Mouse (Mus musculus) spleen, postnatal 10 days (tissue): Measurements from ENCODE around the gene Gm37240.
A peak's percentile ranks its signal among the peaks of the same experiment; 100 is the strongest.

Source experiments
- DNase-seq, 2 experiments: peaks; one replicate each; pipeline ENCODE4 v3.0.0; 2021 to 2022; ENCODE audit warnings: low spot score in 2 of 2

Gm37240 gene

DNA sequence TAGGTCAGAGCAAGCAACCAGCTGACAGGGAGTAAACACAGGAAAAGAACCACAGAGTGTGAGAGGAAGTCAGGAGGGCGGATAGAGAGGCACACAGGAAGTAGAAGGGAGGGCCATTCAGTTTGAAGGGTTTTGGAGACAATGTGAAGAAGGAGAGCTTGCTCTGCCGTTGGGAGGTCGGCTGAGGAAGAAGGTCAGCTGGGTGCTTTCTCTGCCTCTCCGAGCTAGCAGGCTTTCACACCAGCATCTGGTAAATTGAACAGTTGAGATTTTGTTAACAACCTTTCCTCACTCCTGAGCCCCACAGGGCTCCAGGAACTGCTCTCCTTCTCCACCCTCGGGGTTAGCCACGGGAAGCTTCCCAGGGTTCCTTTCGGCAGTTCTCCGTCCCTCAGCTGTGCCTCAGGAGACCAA is 692.2 kb downstream of the Gm37240 start:
- DNase-seq = peak; percentile 19 to 39

DNA sequence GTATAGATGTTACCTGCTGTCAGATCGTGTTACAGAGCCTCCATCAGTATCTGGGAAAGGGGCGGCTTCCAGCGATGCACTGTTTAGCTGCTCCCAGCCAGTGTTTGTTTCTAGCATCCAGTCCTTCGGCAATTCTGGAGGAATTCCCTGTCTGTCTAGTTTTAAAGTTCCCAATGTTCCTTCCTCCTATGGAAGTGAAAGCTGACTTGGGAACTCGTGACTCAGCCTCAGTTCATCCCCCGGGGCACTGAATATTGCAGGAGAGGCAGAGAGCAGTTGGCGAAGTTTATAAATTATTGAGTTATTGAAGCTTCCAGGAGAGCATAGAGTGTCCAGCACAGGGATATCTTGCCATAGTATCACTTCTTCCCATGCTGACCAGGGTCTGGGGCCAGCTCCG is 697.5 kb downstream of the Gm37240 start:
- no peak for DNase-seq

DNA sequence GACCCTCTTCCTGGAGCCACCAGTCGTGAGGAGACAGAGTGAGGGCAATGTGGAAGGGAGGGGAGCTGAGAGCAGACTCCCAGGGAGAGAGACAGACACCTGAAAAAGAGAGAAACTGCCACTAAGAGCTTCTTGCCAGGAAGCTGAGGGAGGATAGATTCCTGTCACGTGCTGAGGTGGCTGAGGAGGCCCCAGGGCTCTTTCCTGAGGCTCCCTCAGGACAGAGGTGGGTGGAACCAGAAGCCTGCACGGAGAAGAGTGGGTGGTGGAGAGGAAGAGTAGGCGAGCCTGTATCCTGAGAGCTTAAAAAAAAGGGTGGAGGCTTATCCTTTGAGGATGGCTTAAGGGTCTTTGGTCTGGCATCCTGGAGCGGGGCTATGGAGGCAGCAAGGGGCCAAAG is 699.0 kb downstream of the Gm37240 start:
- no peak for DNase-seq

DNA sequence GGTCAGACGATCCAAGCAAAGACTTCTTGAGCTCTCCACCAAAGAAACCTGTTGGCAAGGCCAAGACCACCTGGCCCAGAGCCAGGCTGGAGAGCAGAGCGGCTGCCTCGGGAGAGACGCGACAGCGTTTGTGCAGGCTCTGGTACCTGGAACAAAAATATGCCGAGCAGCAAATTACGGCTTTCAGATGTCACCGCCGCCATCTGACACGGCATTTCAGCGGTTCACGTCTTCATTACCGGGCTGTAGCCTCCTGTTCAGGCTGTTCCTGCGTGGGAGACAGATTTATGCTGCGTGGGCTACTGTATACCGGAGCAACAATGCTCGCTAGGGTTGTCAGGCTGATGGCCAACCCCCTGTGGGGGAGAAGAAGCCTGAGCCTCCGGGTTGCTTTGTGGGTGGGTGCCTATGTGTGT is 700.6 kb downstream of the Gm37240 start:
- DNase-seq = no peak

DNA sequence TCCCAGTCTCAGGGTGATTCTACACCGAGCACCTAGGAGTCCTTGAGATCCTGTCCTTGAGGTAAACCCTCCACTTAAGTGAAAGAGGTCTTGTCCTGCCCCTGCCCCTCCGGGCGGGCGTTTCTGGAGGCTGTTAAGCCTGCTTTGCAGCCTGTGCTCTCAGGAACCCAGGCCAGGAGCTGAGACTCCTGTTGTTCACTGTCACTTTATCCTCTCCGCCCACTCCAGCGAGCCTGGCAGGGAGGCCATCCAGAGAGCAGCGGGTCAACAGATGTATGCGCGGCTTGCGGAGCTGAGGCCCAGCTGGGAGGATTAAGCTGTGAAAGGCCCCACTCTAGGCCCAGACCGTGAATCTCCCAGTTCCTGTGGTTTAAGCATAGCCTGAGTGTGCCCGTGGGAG is 701.5 kb downstream of the Gm37240 start:
- DNase-seq = no peak

DNA sequence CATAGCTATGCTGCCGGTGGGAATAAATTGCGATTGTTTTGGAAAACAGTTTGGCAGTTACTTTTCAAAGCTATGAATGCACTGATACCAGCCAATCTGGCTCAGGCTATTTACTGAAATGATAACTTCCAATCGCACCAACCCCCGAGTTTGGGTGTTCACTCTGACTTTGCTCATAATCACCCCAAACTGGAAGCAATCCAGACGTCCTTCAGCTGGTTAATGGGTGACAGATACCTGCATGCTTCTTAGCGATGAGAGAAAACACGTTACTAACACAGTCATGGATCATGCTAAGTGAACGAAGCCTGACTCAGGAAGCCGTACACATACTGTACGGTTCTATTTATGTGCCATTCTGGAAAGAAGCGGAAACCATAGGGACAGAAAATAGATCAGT is 702.4 kb downstream of the Gm37240 start:
- no peak for DNase-seq

DNA sequence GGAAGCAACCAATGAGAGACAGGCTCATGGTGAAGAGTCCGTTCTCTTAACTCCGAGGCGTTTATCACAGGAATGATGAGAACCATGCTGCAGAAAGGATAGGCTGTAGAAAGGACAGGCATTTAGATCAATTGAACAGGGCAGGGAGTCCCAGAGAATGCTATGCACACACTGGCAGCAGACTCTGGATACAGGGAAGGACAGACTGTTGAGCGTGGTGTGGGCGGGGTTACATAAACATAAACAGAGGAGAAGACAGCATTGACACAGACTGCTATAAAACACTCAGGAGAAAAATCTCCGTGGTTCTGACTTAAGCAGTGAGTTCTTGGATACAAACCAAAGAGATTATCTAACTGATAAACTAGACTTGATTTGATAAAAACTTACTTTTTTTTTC is 703.2 kb downstream of the Gm37240 start:
- no peak for DNase-seq

DNA sequence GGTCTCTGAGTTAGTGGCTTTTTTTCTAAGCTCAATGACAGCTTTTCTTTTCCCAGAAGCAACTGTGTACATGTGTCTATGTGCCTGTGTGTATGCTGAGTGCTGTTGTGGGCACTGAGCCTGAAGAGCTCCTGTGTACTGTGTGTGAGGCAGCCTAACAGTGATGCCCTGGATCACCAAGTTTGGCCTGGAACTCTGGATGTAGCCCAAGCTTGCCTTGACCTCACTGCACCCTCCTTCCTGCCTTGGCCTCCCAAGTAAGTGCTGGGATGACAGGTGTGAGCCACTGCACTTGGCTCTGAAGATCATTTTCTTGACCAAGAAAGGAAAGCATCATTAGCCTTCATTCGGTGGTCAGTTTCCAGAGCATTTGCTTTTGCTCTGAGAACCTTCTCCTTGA is 710.6 kb downstream of the Gm37240 start:
- no peak for DNase-seq

DNA sequence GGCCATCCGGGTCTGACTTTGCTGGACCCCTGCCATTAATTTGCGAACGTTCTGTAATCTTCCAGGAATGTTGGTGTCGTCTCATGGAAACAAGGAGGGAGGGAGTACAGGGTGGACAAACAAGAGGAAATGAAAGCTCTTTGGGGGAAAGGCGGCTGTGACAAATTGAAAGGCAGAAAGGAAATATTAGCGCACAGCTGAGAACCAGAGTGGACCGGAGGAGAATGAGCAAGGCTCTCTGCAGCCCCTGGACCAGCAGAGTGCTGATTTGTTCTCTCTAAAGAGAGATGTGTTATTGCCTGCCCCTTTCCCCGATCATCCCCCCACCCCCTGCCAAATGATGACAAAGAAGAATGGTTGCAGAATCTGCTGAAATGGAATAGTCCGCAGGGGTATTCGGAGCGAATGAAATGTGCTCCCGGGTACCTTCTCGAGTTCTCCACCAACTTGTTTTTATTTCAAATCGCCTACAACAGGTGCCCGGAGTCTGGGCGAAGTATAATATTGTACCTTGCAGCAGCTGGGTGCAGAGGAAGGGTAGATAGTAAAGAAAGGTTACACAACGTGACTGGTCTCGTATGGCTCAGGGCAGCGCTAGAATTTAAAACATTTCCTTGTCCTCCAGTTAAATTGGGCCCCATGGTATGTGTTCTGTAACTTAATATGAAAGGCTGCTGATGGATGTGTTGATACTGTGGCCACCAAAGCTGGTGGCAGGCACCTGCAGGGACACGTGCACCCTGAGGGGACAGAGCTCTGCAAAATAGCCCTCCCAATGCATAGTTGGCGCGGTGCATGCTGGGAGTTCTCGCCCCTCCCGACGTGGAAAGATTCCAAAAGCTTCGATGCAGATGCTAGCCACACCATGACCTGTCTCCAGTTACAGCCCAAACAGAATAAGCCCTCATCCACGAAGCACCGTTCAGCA is 712.5 kb downstream of the Gm37240 start:
- DNase-seq = no peak

DNA sequence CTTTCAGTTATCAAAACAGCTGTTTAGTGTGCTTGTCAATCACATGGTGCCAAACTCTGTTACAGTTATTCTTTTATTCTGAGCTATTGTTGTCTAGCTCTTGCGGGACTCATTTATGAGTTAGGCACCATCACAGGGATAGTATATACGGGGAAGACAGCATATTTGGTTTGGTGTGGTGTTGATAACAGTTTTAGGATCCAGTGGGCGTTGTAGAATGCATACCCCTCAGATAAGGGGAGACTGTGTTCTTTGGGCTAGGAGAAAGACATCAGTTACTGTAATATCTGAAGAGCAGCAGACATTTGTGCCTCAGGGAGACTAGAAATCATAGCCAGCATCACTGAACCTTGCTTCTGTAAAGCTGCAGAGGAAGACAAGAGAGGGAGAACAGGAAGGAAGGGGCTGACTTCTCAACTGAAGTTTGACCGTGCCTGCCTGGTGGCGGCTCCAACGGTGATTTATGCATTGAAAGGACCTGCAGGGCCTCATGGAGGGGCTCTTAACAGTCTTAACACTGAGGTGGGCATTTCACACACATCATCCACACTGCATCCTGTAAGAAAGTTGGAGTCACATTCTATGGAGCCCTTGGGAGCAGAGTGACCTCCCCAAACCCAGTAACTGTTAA is 713.8 kb downstream of the Gm37240 start:
- no peak for DNase-seq

DNA sequence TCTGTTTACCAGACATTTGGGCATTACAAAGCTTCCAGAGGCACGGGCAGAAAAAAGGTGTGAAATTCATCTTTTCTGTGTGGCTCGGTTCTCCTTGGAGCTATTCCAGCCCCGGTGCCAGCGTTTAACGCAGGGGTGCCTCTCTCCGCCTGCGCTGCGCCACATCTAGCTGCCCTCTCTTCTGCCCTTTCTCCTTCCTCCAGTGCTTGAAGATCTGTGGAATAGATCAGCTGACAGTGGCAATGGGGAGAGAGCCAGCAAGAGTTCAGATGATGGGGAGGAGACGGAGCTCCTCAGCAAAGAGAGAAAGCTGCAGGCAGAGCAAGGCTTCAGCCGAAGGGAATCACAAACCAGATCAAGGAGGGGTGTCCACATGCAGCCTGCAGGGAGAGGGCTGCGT is 714.8 kb downstream of the Gm37240 start:
- no peak for DNase-seq

DNA sequence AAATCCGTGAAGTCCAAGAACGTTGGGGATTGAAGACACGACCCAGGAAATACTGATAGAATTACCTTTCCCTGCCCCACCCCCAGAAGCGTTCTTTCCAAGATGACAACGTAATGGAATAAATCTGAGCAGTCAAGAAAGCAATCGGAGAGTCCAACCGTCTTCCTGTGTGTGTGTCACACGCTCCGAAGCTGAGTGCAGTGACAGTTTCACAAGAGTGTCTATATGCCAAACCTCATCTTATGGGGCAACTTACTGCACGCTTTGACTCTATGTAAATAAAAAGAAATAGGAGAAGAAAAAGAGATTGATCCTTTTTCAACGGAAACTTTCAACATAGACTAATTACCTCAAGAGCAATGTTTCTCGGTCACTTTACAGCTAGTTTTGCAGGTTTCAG is 715.2 kb downstream of the Gm37240 start:
- no peak for DNase-seq

DNA sequence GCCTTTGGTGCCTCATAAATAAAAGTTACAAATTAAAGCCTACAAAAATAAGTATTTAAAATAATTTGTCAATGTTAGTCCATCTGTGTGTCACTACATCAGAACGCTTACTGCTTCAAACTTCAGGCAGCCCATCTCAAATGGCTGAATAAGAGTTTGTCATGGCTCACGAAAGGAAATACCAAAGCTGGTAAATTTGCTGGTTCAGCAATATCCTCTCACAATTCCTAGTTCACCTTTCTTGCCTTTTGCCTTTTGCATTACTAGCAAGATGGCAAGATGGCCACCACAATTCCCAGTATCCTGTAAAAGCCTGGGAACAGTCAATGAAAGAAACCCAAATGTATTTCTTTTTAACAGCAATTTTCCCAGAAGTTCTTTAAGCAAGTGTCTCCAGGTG is 718.5 kb downstream of the Gm37240 start:
- no peak for DNase-seq

DNA sequence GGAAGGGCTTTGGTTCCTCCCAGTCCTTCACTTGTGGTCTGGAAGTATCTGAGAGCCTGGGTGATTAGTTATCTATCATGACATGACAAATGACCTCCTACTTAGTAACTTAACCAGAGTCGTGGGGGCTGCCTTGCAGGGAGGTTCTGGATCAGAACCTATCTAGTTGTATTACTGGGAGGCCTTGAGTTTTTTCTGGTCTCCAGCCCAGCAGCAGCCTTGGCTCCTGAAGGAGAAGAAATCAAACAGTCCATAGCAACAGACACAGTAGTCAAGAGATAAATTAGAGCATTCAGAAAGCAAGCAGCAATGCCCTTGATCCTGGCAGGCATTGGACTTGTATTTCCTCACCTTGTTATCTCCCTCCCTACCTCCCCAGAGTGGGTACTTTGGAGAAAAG is 722.4 kb downstream of the Gm37240 start:
- no peak for DNase-seq

DNA sequence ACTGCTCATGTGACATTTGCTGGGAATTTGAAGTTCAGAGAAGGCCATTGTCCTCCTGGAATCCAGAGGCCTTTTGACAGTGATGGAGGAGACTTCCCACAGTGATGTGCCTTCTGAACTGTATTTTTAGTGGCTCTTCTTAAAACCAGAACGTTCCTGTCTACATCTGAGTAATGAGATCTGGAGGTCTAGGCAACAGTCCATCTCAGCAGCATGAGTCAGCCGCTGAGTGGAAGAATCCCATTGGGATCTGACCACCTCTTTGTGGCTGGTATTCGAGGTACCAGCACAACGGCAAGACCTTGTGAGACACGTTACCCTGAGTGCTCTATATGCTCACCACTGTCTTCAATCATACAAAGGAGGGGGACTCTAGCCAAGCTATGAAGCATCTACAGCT is 723.9 kb downstream of the Gm37240 start:
- DNase-seq = no peak

DNA sequence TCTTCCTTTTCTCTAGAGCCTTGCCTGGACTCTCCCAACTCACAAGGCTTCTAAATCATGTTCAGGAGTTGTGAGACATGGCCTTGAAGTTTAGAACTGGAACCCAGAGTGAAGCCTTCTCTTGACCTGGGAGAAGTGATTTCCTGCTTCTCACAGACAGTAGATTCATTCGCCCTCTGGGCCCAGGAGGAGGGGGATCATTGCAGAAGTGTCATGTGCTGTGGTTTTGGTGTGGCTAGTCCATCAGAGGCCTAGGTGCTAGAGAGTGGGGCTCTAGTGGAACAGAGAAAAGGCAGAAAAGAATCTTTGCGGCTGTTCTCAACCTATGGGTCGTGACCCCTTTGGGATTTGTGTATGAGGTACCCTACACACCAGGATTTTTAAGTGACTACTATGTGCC is 724.9 kb downstream of the Gm37240 start:
- DNase-seq = no peak

DNA sequence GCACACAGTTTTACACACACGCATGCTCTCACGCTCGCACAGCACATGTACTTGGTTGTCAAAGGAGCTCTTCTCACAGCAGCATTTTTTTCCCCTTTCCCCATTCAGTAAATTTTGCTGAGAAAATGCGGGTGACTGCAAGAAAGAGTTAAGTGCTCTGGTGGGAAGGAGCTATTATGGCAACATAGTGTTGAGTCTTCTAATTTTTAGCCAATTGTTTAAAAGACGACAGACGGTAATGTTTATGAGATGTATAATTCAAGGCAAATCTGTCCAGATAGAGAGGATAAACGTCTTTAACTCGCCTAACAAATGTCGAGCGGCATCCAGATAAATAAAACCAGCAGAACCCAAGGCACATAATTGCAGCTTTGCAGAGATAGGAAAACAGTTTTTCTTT is 726.5 kb downstream of the Gm37240 start:
- no peak for DNase-seq

DNA sequence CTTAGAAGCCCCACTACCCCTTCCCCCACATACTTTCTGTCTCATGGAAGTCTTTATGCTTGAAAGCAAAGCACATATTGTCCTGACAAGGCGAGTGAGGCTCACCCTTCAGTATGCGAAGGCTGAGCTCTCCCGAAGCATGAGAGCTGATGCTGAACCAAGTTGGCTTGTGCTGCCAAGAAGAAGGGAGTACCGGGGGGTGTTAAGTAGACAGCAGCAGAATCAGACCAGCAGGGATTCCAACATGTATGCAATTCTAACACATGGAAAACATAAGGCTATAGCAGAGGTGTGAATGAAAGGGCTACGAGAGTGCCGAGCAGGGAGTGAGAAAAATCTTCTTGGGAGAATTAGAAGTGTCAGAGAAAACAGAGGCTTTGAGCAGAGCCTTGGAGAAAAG is 727.7 kb downstream of the Gm37240 start:
- DNase-seq = no peak

DNA sequence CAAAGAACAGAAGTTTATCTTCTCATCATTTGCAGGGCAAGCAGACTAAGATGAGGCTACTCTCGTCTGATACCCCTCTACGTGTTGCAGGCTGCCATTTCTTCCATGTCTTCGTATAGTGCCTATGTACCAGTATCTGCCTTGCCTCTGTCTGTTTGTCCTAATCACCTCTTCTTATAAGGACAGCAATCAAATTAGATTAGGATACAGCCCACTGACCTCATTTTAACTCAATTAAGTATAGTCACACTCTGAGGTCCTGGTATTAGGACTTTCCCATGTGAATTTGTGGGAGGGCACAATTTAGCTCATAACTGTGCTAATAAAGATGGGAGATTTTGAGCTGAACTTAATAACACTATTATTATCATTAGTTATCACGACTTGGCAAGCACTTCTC is 738.5 kb downstream of the Gm37240 start:
- DNase-seq = no peak

DNA sequence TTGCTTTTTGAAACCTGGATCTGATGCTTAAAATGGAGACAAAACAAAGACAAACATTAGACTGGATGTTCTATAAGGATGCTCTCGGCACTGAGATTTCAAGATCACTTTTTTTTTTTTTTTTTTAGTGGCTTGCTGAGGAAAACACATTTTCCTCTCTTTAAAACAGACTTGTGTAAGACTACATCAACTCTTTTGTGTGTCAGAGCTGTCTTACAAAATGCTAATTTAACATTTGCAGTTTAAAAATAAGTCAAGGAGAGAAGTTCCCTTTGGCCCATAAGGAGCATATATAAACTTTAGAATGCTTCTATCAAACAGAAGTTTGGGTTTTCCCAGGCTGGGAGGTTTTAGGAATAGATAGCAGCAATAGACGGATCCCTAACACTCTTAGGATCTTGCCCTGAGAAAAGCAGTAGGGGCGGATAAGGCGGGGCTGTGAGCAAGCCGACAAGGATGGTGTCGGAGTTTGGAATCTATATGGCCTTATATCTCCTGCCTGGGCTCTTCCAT is 739.2 kb downstream of the Gm37240 start:
- no peak for DNase-seq

DNA sequence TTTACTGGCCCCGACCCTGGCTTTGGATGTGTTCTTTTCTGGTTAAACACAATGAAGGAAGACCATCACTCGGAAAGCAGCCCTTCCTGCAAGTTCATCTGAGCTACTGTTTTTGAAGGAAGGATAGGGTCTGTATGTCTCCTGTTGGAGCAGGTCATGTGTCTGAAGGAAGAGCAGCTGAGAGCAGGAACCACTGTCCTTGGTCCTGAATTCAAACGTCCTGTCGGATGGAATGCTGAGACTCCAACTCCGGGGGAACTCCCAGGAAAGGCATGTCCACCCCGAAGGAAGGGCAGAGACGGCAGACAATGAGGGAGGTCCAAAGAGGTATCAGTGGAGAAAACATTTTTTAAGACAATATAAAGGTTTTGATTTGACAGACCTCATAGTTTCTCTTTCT is 741.8 kb downstream of the Gm37240 start:
- DNase-seq = no peak

DNA sequence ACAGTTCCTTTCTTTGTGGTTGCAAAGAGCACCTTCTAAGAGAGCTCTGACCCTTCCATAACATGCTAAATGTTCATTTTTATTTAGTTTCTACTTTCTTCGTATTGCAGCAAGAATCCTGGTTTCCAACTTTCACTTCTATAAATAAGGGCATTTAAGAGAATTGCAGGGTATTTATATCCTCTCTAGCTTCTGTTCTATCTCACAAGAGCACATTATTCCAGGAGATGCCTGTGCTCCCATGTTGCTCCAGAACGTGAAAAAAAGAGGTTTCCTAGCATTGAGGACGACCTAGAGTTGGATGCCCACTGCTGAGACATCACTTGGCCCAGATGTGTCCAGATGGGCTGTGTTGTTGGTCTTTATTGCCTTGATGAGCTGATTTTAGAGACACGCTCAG is 742.2 kb downstream of the Gm37240 start:
- no peak for DNase-seq

DNA sequence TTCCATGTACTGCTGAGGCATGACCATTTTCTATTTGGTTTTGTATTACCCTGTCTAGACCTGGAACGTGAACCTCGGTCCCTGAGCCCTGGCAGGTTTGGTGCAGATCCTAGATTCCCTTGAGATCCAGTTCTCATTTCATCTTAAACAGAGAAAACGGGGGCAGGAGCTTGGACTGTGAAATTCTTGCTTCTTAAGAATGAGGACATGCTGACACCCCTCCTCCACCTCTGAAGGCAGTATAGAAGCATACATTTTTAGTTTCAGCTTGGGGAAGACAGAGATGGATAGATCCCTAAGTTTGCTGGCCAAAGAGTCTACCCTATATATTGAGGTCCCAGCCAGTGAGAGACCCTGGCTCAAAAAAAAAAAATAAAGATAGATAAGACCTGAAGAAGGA is 742.9 kb downstream of the Gm37240 start:
- no peak for DNase-seq
